Mouse (Mus musculus) erythroid progenitor cell, adult 5-6 weeks (primary cell): Measurements from ENCODE around the gene Sell. TPM values are rescaled to one million over a fixed set of nuclear protein-coding genes. Genes with fewer than 3 reads are reported as not detected.

ENCODE experiments used
- ATAC-seq: replicated peaks from 2 replicates; pipeline ENCODE4 v1.8.0; 2016; ENCODE audit warnings: moderate number of reproducible peaks, mild to moderate bottlenecking, moderate TSS enrichment, inconsistent platforms; ENCODE audit not compliant: poor library complexity, low FRiP score, severe bottlenecking
- total RNA-seq, 2 experiments: library from RNA; stranded (forward) in 1 of 2; stranded (reverse) in 1 of 2; fragments of 150-400 nt in 1 of 2; fragments of 186-747, 209-891 nt in 1 of 2; gene quantifications; 2 replicates each; pipeline versions ENCODE4 v1.2.3 to v1.2.4; 2015 to 2017; ENCODE audit warnings: low replicate concordance in 2 of 2

Sell gene
- total RNA-seq, 2 experiments from 2014 or later: 15.9 to 52.0 TPM

DNA sequence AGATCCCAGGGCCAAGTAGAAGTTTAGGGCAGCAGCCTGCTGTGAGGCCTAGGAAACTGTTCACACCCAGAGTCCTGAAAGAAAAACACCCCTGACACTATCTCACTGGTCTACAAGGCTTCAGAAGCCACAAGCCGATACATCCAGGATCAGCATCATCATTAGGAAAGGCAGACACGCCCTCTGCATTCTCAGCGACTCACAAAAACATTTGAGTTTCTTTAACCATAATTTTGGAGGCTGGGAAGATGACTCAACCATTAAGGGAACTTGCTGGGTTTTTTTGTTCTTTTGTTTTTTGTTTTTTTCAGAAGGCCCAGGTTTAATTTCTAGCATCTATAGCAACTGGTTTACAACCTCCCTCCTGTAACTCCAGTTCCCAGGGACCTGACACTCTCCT lies 62.1 kb downstream of the Sell start:
- ATAC-seq: no peak

DNA sequence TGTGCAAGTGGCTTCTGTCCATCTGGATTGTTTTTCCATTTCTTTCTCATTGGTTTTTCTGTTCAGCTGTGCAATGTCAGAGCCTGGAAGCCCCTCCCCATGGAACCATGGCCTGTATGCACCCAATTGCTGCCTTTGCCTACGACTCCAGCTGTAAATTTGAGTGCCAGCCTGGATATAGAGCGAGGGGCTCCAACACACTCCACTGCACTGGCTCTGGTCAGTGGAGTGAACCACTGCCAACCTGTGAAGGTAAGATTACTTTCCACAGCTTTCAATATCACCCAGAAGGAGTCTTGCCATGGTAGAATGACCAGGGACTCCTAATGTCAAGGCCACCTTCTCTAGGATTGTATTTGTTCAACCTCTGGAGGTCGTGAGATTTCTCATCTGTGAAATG lies 68.2 kb downstream of the Sell start:
- no peak for ATAC-seq

DNA sequence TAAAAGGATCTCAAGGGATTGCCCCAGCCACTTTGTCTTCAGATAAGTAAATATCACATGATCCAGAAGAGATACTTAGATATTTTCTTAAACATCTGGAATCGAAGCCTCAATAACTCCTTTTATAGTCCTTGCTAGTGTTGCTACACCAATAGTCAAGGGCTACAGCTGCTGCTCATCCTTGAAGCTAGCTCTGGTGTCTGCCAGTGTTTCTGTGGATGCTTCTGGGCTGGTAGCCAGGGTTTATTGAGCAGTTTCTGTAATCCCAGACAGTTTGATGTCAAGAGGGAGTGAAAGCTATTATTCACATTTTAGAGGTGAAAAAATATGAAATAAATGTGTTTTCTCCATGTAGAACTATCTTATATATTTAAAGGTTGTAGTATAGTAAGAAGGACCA lies 70.8 kb downstream of the Sell start:
- ATAC-seq: no peak

Other genes starting within 250 kb of the Sell start
- gene Scyl3, start 132.9 kb upstream of the Sell start, total RNA-seq (2015; ENCODE audit: low replicate concordance): 12.2 and 29.9 TPM in 2 replicates
- 6.4 and 14.7 TPM in 2 replicates for gene Scyl3, start 132.9 kb upstream of the Sell start, total RNA-seq (2017; ENCODE audit: low replicate concordance)
- 26.4 and 37.5 TPM in 2 replicates for gene BC055324, start 67.2 kb upstream of the Sell start, total RNA-seq (2015; ENCODE audit: low replicate concordance)
- gene BC055324, start 67.2 kb upstream of the Sell start, total RNA-seq (2017; ENCODE audit: low replicate concordance): 7.4 and 25.4 TPM in 2 replicates
- gene Mettl18, start 67.1 kb upstream of the Sell start, total RNA-seq (2015; ENCODE audit: low replicate concordance): 1.1 TPM in 1 of 2 replicates, not detected in the other
- 2.1 and 5.6 TPM in 2 replicates for gene Mettl18, start 67.1 kb upstream of the Sell start, total RNA-seq (2017; ENCODE audit: low replicate concordance)
- 0.84 TPM in 1 of 2 replicates, not detected in the other for gene Sele, start 13.7 kb upstream of the Sell start, total RNA-seq (2015; ENCODE audit: low replicate concordance)
- gene Sele, start 13.7 kb upstream of the Sell start, total RNA-seq (2017; ENCODE audit: low replicate concordance): not detected in 2 replicates
- gene Selp, start 53.3 kb downstream of the Sell start, total RNA-seq (2015; ENCODE audit: low replicate concordance): not detected in 2 replicates
- not detected in 2 replicates for gene Selp, start 53.3 kb downstream of the Sell start, total RNA-seq (2017; ENCODE audit: low replicate concordance)
- gene F5, start 89.9 kb downstream of the Sell start, total RNA-seq (2015; ENCODE audit: low replicate concordance): 6.8 and 9.2 TPM in 2 replicates
- gene F5, start 89.9 kb downstream of the Sell start, total RNA-seq (2017; ENCODE audit: low replicate concordance): 3.5 and 4.3 TPM in 2 replicates
- gene Slc19a2, start 187.1 kb downstream of the Sell start, total RNA-seq (2015; ENCODE audit: low replicate concordance): 16.2 and 21.8 TPM in 2 replicates
- 1.6 and 5.4 TPM in 2 replicates for gene Slc19a2, start 187.1 kb downstream of the Sell start, total RNA-seq (2017; ENCODE audit: low replicate concordance)
- 1.7 and 15.5 TPM in 2 replicates for gene Ccdc181, start 213.6 kb downstream of the Sell start, total RNA-seq (2015; ENCODE audit: low replicate concordance)
- gene Ccdc181, start 213.6 kb downstream of the Sell start, total RNA-seq (2017; ENCODE audit: low replicate concordance): 8.4 and 9.0 TPM in 2 replicates
- gene Nme7, start 242.1 kb downstream of the Sell start, total RNA-seq (2015; ENCODE audit: low replicate concordance): 3.8 and 14.1 TPM in 2 replicates
- 5.3 and 13.7 TPM in 2 replicates for gene Nme7, start 242.1 kb downstream of the Sell start, total RNA-seq (2017; ENCODE audit: low replicate concordance)
- gene Blzf1, start 245.5 kb downstream of the Sell start, total RNA-seq (2015; ENCODE audit: low replicate concordance): 5.4 and 11.3 TPM in 2 replicates
- 10.1 and 17.5 TPM in 2 replicates for gene Blzf1, start 245.5 kb downstream of the Sell start, total RNA-seq (2017; ENCODE audit: low replicate concordance)